Mouse (Mus musculus) thymus, postnatal 14 days (tissue): ENCODE data around the gene Rev1.

Source experiments
- DNase-seq: peaks from one replicate; pipeline ENCODE4 v3.0.0; 2021

The Rev1 gene

GRCm38 (mm10) chr1:38129501-38130267 is at the start of gene Rev1:
Gene Rev1 (minus strand): TSS chr1:38129801.
- DNase-seq, result peak; percentile 94

DNA sequence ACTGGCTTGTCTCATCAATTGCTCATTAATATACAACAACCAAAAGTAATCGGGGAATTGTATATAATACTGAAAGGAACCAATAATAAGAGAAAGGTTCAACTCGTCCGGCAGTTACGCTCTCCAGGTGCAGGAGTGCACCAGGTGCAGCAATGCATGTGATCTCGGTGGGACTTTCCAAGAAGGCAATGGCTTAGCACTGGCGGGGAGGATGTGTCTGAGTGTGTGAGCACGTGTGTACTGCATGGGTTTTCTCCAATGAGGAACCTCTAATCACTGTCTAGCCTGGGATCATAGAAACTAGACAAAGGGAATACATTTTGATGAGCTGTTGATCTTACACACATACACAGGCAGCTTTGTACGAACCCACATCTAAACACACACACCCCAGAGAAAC is 49.3 kb upstream of the Rev1 start:
- no peak for DNase-seq

DNA sequence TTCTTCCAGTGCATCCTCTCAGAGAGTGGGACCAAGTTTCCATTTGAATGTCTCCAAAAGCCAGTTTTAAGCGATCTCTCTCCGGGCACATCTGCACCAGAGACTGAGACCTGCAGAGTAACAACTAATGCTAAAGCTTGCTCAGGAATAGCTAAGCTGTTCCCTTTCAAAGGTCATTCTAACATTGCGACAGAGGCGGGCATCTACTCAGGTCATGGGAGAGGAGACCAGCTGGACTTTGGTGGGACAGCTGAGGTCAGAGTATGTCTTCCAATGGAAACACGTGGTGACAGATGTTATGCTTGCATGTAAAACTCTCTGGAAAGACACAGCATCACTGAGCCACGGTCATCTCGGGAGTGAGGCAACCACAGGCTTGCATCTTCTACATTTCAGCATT is 46.5 kb upstream of the Rev1 start:
- no peak for DNase-seq

DNA sequence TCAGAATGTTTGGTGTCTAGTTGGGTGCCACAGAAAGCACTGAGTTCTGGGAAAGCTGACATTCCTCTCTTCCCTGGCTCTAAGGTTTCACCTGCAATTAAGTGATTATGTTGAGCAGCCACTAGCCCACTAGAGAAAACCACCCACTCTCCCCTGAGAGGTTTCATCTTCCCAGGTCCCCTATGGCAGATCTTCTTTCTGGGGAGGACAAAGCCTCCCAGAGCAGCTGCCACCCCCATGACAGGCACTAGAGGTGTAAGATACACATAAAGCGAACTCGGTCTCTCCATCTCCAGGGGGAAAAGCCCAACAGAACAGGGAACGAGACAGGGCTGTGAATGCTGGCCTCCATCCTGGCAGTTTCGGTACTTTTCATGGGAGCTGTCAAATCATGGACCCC is 42.3 kb upstream of the Rev1 start:
- DNase-seq, result no peak

DNA sequence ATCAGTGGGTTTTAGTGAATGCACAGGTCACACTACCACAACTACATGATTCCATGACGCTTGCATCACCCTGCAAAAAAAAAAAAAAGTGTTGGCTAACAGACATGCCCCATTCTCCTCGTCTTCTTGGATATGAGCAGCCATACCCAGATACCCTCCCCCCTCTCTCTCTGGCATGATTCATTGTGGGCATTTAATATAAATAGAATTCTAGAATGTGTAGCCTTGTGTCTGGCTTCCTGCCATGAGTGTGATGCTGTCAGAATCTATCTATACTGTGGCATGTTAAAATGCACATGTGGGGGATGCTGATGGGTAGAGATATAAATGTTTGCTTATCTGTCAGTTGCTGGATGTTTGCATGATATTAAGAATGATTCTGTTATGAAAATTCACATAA is 36.1 kb upstream of the Rev1 start:
- DNase-seq, result no peak

DNA sequence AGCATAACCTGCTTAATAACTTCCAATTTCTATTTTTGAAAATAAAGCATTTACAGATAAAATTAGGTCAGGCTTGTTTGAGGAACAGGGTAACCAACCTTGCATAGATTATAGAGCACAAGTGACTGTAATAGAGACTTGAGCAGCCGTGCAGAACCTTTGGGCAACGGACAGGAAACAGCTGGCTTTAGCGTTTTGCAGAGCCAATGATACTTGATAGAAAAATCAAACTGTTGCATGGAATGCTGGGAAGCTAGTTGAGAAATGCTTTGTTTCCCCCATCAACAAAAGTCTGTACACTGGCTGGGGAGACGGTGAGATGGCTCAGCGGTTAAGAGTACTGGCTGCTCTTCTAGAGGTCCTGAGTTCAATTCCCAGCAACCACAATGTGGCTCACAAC is 20.5 kb upstream of the Rev1 start:
- no peak for DNase-seq

GRCm38 (mm10) chr1:38146008-38146407 is 16.4 kb upstream of the Rev1 start:
- DNase-seq, result no peak

GRCm38 (mm10) chr1:38141371-38141770 is 11.8 kb upstream of the Rev1 start:
- DNase-seq, result no peak

- no peak for DNase-seq
Measured at GRCm38 (mm10) chr1:38140911-38141310, 11.3 kb upstream of the Rev1 start.

- no peak for DNase-seq
Measured at GRCm38 (mm10) chr1:38139396-38139795, 9.8 kb upstream of the Rev1 start.

GRCm38 (mm10) chr1:38132942-38133341 is 3.3 kb upstream of the Rev1 start:
- DNase-seq, result no peak

- DNase-seq, result no peak
Measured at GRCm38 (mm10) chr1:38130715-38131483, 1.3 kb upstream of the Rev1 start.

GRCm38 (mm10) chr1:38128919-38129436 is 623 bp downstream of the Rev1 start:
- peak; percentile 62 for DNase-seq

GRCm38 (mm10) chr1:38127036-38127435 is 2.6 kb downstream of the Rev1 start:
- DNase-seq, result no peak

GRCm38 (mm10) chr1:38126426-38126825 is 3.2 kb downstream of the Rev1 start:
- no peak for DNase-seq

DNA sequence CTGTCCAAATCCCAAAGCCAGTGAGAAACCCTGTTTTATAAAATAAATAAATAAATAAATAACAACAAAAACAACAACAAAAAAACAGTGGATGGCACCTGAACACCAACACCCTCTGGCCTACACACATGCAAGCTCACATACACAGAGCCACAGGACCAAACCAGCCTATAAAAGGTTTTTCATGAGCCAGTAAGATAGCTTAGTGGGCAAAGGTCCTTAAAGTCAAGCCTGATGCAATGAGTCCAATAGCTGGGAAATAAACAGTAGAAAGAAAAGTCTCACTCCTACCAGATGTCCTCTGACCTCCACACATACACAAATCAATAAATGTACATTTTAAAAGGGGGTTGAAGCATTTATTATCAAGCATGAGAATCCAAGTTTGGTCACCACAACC is 5.3 kb downstream of the Rev1 start:
- DNase-seq, result no peak

- no peak for DNase-seq
Measured at GRCm38 (mm10) chr1:38120877-38121276, 8.7 kb downstream of the Rev1 start.

GRCm38 (mm10) chr1:38118624-38119023 is 11.0 kb downstream of the Rev1 start:
- no peak for DNase-seq

DNA sequence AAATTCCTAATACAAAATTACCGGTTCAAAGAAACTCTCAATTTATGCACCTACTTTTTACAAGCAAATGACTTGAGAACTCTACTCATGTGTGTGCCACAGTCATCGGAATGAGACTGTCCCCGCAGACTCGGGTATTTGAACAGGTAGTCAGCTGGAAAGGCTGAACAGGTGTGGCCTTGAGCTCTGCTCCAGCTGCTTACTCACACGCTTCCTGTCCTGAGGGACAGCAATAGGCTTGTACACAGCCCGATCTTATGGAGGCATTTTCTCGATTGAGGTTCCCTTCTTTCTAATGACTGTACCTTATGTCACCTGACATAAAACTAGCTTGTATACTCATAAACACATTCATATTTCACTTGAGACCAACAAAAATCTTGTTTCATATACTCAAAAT is 19.8 kb downstream of the Rev1 start:
- no peak for DNase-seq

GRCm38 (mm10) chr1:38103813-38104212 is 25.8 kb downstream of the Rev1 start:
- DNase-seq, result no peak

- DNase-seq, result no peak
Measured at GRCm38 (mm10) chr1:38103214-38103613, 26.4 kb downstream of the Rev1 start.

GRCm38 (mm10) chr1:38081316-38081715 is 48.3 kb downstream of the Rev1 start:
- DNase-seq, result no peak

DNA sequence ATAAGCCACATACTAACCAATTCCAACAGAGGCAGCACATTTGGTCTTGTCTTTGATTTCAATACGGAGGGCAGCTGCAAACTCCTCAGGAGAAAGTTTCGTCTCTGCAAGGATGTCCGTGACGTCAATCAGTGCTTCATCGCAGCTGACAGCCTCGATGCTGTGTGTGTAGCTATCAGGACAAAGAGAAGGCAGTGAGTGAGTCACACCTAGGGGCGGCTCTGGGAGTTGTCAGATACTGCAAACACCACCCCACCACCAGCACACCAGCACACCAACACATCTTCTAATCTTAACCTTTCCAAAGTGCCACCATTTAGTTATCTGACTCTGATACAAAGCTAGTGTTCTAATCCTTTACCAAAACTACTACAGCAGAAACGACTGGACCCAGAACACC is 58.3 kb downstream of the Rev1 start:
- no peak for DNase-seq

DNA sequence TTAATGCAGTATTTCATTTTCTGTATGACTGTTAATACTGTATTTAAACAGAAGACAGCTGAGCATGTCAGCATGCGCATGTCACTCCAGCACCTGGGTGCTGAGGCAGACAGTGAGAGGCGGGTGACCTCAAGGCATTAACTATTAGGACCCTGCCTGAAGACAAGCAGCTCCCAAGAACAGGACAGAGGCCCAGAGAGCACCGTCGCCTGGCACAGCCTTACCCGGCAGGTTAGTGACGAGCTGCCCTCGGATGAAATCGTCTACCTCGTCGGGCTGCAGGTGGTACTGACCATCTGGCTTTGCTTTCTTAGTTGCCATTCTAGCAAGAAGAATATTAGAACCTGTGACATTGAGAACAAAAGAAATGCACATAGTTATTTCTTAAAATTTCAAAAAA is 62.3 kb downstream of the Rev1 start:
- DNase-seq, result no peak
